Mouse (Mus musculus): ENCODE measurements around the gene Tfec. TPM values are rescaled to one million over a fixed set of nuclear protein-coding genes. Genes with fewer than 3 reads are reported as not detected.

The Tfec gene
- total RNA-seq, 1 experiment, result 1.6 TPM

DNA sequence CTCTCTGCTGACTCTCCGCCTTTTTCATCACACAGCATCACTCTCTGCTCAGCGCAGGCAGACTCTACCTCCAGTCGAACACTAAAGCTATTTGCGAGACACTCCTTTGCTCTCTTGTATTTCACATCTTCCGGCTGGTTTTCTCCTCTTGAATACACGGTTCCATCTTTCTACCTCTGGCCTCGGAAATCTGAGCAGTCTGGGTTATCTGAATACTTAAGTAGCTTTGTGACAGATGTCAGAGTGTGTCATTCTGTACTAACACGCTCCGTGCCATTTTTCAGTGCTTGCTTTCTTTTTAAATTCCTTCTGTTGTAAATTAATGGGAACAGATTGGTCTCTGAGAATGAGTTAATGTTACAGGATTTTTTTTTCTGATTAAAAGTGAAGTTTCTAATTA is 101.3 kb downstream of the Tfec start:
- no peak for DNase-seq (ENCODE audit: low read depth, low spot score)
- Histone ChIP-seq H3K36me3 (ENCODE audit: control insufficient read depth, insufficient read depth, low read length, poor library complexity, severe bottlenecking) (no peaks in the 10 kb centered on the region), H3K9ac (ENCODE audit: insufficient read depth, low read depth, low read length, poor library complexity, severe bottlenecking) (no peak overlapping the region), H3K9me3 (ENCODE audit: control insufficient read depth, insufficient read depth, low read depth, low read length) (no peaks in the 10 kb centered on the region), H3K4me3 (ENCODE audit: insufficient read depth in 1 of 2, low read depth in 1 of 2, low read length in 2 of 2, poor library complexity in 1 of 2, severe bottlenecking in 1 of 2) (no peak overlapping the region), H3K4me1 (ENCODE audit: control insufficient read depth in 2 of 2, insufficient read depth in 2 of 2, low read length in 2 of 2, poor library complexity in 1 of 2) (no peaks in the 10 kb centered on the region), H3K27ac (ENCODE audit: insufficient read depth, low read depth, low read length, poor library complexity, severe bottlenecking) (no peak overlapping the region)
- TF ChIP-seq CHD2 (IDR thresholded peaks at IDR 0.05; ENCODE audit: low read depth, low read length), result no peak
- no peak for TF ChIP-seq ZNF384 (IDR thresholded peaks at IDR 0.05; ENCODE audit: low read depth, low read length)
- no peak for TF ChIP-seq MAFK (IDR thresholded peaks at IDR 0.05; ENCODE audit: insufficient read depth, low read depth, low read length)
- TF ChIP-seq HCFC1 (IDR thresholded peaks at IDR 0.05; ENCODE audit: borderline replicate concordance, insufficient read depth, low read length), result no peak
- no peak for TF ChIP-seq ZC3H11A (IDR thresholded peaks at IDR 0.05; ENCODE audit: borderline replicate concordance, low read depth, low read length)
- in situ Hi-C loops (cut with MboI; ENCODE audit: low sequenced_read_pairs in 2 of 2, unreplicated experiment in 2 of 2), result no loop called here

DNA sequence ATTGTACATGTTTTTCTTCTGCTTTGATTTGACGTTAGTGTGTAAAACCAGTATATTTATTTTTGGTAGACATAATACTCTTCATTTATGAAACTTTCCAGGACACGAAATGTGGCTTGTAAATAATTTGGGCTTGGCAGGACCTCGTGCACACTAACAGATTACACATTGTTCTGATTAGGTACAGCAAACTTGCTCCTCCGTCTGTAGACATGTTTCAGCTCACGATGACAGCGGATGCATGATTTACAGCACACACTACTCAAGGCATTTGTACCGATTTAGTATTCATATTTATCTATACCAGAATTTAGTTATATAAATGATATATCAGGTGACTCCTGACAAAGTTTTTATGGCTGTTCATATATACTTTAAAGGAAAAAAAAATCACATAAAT is 104.2 kb downstream of the Tfec start:
- no peak for DNase-seq (ENCODE audit: low read depth, low spot score)
- Histone ChIP-seq H3K9ac (ENCODE audit: insufficient read depth, low read depth, low read length, poor library complexity, severe bottlenecking) (no peak overlapping the region), H3K36me3 (ENCODE audit: control insufficient read depth, insufficient read depth, low read length, poor library complexity, severe bottlenecking) (no peaks in the 10 kb centered on the region), H3K4me3 (ENCODE audit: insufficient read depth in 1 of 2, low read depth in 1 of 2, low read length in 2 of 2, poor library complexity in 1 of 2, severe bottlenecking in 1 of 2) (no peak overlapping the region), H3K27ac (ENCODE audit: insufficient read depth, low read depth, low read length, poor library complexity, severe bottlenecking) (no peak overlapping the region), H3K4me1 (ENCODE audit: control insufficient read depth in 2 of 2, insufficient read depth in 2 of 2, low read length in 2 of 2, poor library complexity in 1 of 2) (no peaks in the 10 kb centered on the region), H3K9me3 (ENCODE audit: control insufficient read depth, insufficient read depth, low read depth, low read length) (no peaks in the 10 kb centered on the region)
- in situ Hi-C loops (cut with MboI; ENCODE audit: low sequenced_read_pairs in 2 of 2, unreplicated experiment in 2 of 2), result no loop called here
- TF ChIP-seq ZC3H11A (IDR thresholded peaks at IDR 0.05; ENCODE audit: borderline replicate concordance, low read depth, low read length) (no peak), ZNF384 (IDR thresholded peaks at IDR 0.05; ENCODE audit: low read depth, low read length) (no peak), HCFC1 (IDR thresholded peaks at IDR 0.05; ENCODE audit: borderline replicate concordance, insufficient read depth, low read length) (no peak), CHD2 (IDR thresholded peaks at IDR 0.05; ENCODE audit: low read depth, low read length) (no peak), MAFK (IDR thresholded peaks at IDR 0.05; ENCODE audit: insufficient read depth, low read depth, low read length) (no peak)

DNA sequence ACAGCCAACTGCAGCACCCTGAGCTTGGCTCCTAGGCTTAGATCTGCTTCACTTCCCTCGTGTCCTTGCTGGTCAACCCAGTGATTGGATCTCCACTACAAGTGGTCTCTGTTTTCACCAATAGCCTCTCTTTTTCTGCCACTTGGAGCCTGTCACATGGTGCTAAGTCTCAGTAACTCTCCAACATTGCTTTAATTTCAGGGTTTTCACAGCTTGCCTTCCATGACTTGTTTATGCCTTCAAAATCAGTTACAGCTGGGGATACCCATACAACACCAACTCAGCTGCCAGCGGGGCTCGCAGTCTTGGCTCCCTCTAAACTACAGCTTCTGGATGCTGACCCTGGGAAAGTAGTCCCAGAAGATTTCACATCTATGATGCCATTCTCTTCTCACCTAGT is 113.1 kb downstream of the Tfec start:
- in situ Hi-C loops (cut with MboI; ENCODE audit: low sequenced_read_pairs in 2 of 2, unreplicated experiment in 2 of 2), result no loop called here
- Histone ChIP-seq H3K4me1 (ENCODE audit: control insufficient read depth in 2 of 2, insufficient read depth in 2 of 2, low read length in 2 of 2, poor library complexity in 1 of 2) (no peaks in the 10 kb centered on the region), H3K27ac (ENCODE audit: insufficient read depth, low read depth, low read length, poor library complexity, severe bottlenecking) (no peak overlapping the region), H3K9ac (ENCODE audit: insufficient read depth, low read depth, low read length, poor library complexity, severe bottlenecking) (no peak overlapping the region), H3K4me3 (ENCODE audit: insufficient read depth in 1 of 2, low read depth in 1 of 2, low read length in 2 of 2, poor library complexity in 1 of 2, severe bottlenecking in 1 of 2) (no peak overlapping the region), H3K36me3 (ENCODE audit: control insufficient read depth, insufficient read depth, low read length, poor library complexity, severe bottlenecking) (no peaks in the 10 kb centered on the region), H3K9me3 (ENCODE audit: control insufficient read depth, insufficient read depth, low read depth, low read length) (no peaks in the 10 kb centered on the region)
- TF ChIP-seq ZC3H11A (IDR thresholded peaks at IDR 0.05; ENCODE audit: borderline replicate concordance, low read depth, low read length) (no peak), MAFK (IDR thresholded peaks at IDR 0.05; ENCODE audit: insufficient read depth, low read depth, low read length) (no peak), HCFC1 (IDR thresholded peaks at IDR 0.05; ENCODE audit: borderline replicate concordance, insufficient read depth, low read length) (no peak), ZNF384 (IDR thresholded peaks at IDR 0.05; ENCODE audit: low read depth, low read length) (no peak), CHD2 (IDR thresholded peaks at IDR 0.05; ENCODE audit: low read depth, low read length) (no peak)
- DNase-seq (ENCODE audit: low read depth, low spot score), result no peak

Other genes starting within 250 kb of the Tfec start
- 27.7 and 51.1 TPM in 2 replicates for gene Tes, start 166.7 kb upstream of the Tfec start, total RNA-seq (2012; rRNA removed)